Mouse (Mus musculus) cortical plate, adult 2 months (tissue): Measurements from ENCODE around the gene Magoh.

Source experiments
- CTCF ChIP-seq: fragments of 200-500 bp; IDR thresholded peaks from 2 replicates; pipeline ENCODE4 v1.5.1; 2011; ENCODE audit warnings: mild to moderate bottlenecking, control low read depth, low read length; ENCODE audit not compliant: insufficient read depth; ENCODE audit errors: extremely low read depth
- POLR2A ChIP-seq: fragments of 200-500 bp; IDR thresholded peaks from 2 replicates; pipeline ENCODE4 v1.6.1; 2011; ENCODE audit warnings: mild to moderate bottlenecking, low read length, control low read depth; ENCODE audit not compliant: insufficient read depth; ENCODE audit errors: extremely low read depth

GRCm38 (mm10) chr4:107889385-107889730 lies 9.8 kb downstream of the Magoh start:
- TF ChIP-seq CTCF (no peak), POLR2A (no peak)
